Mouse (Mus musculus) kidney, adult 2 months (tissue): ENCODE results near the gene Klhdc8a. TPM values are rescaled to one million over a fixed set of nuclear protein-coding genes. Genes with fewer than 3 reads are reported as not detected.
"Not testable (repeated sequence)": the region's sequence is repeated elsewhere in the genome, so short reads cannot be mapped to it uniquely, and the experiment has no call there.

Source experiments
- DNase-seq: peaks from one replicate; pipeline ENCODE4 v3.0.0; 2021
- H3K27ac ChIP-seq: fragments of 200-500 bp; 2 replicates; pipeline ENCODE4 v1.5.1; 2012; ENCODE audit warnings: low read depth, low read length, control low read depth, inconsistent platforms; ENCODE audit not compliant: insufficient read depth
- H3K27me3 ChIP-seq: fragments of 200-500 bp; replicated peaks from 2 replicates; pipeline ENCODE4 v1.6.1; 2012; ENCODE audit warnings: mild to moderate bottlenecking, moderate library complexity, low read length, inconsistent platforms; ENCODE audit not compliant: control insufficient read depth, insufficient read depth
- H3K36me3 ChIP-seq: fragments of 200-500 bp; 2 replicates; pipeline ENCODE4 v1.6.1; 2012; ENCODE audit warnings: mild to moderate bottlenecking, moderate library complexity, low read length, inconsistent platforms; ENCODE audit not compliant: control insufficient read depth, insufficient read depth
- H3K4me1 ChIP-seq: fragments of 200-500 bp; 2 replicates; pipeline ENCODE4 v1.6.1; 2011; ENCODE audit warnings: low read length; ENCODE audit not compliant: control insufficient read depth, insufficient read depth
- H3K4me3 ChIP-seq: fragments of 200-500 bp; 2 replicates; pipeline ENCODE4 v1.5.1; 2011; ENCODE audit warnings: mild to moderate bottlenecking, low read depth, low read length, control low read depth; ENCODE audit not compliant: insufficient read depth
- CTCF ChIP-seq: fragments of 200-500 bp; conservative IDR thresholded peaks from 2 replicates; pipeline ENCODE4 v1.5.1; 2011; ENCODE audit warnings: low read depth, mild to moderate bottlenecking, control low read depth, low read length, moderate library complexity, mixed read lengths; ENCODE audit not compliant: insufficient read depth, insufficient read length
- POLR2A ChIP-seq: fragments of 200-500 bp; IDR thresholded peaks from one replicate; pipeline ENCODE4 v1.6.1; 2011; ENCODE audit warnings: low read depth, low read length, control low read depth
- WGBS: fragments of 180-500 bp; shearing (Covaris S2); methylation state at CpG from one replicate; pipeline ENCODE4 v1.1.7; 2018; 5-methylcytosine and 5-hydroxymethylcytosine counted together
- polyA plus RNA-seq: library from polyadenylated mRNA; depleted of rRNA; stranded (reverse); fragments of >200 nt; gene quantifications from 2 replicates; pipeline ENCODE4 v1.2.3, GENCODE M21; 2012

Klhdc8a gene
- polyA plus RNA-seq, 1 experiment, result 15.7 TPM

DNA sequence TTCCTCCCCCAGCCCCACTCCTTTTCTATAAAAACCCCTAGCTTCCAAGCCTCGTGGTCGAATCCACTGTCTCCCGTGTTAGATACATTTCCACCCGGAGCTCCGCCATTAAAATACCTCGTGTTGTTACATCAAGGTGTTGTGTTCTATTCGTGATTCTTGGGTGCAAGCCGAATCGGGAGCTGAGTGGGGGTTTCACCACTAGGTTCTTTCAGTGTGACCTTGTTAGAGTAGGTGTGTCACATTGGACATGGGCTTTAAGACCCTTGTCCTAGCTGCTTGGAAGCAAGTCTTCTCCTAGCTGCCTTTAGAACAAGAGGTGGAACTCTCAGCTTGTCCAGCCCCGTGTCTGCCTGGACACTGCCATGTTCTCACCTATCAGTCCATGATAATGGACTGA, 32.5 kb upstream of the Klhdc8a start:
- 78% methylated on average over 10 of the region's 10 CpGs for WGBS
- Histone ChIP-seq H3K27ac (no peak overlapping the region), H3K4me3 (no peak overlapping the region), H3K4me1 (peaks cover 7% of the 10 kb centered on the region; the same call in 1 of the 2 replicates), H3K36me3 (no peaks in the 10 kb centered on the region), H3K27me3 (no peaks in the 10 kb centered on the region)
- TF ChIP-seq CTCF, result no peak
- TF ChIP-seq POLR2A, result no peak
- DNase-seq, result no peak

- 23% methylated on average over 8 of the region's 8 CpGs for WGBS
- peak; percentile 65 for DNase-seq
- no peak overlapping the region for H3K4me3 ChIP-seq
- peak overlapping the region; percentile 46; the same call in 1 of the 2 replicates for H3K27ac ChIP-seq
- no peak for TF ChIP-seq CTCF
- TF ChIP-seq POLR2A, result no peak
- H3K27me3 ChIP-seq, result no peaks in the 10 kb centered on the region
- H3K4me1 ChIP-seq, result peaks cover 7% of the 10 kb centered on the region; the same call in 1 of the 2 replicates
- no peaks in the 10 kb centered on the region for H3K36me3 ChIP-seq
Measured at GRCm38 (mm10) chr1:132266791-132267557, 31.5 kb upstream of the Klhdc8a start.

GRCm38 (mm10) chr1:132267959-132268358, 30.5 kb upstream of the Klhdc8a start:
- H3K27ac ChIP-seq, result peak overlapping the region; percentile 46; the same call in 1 of the 2 replicates
- TF ChIP-seq CTCF, result no peak
- no peak for TF ChIP-seq POLR2A
- 83% methylated on average over 2 of the region's 2 CpGs for WGBS

GRCm38 (mm10) chr1:132268418-132269060, 29.9 kb upstream of the Klhdc8a start:
- WGBS, result 66% methylated on average over 7 of the region's 7 CpGs
- no peak for DNase-seq
- TF ChIP-seq CTCF (no peak), POLR2A (no peak)

More at GRCm38 (mm10) chr1:132267959-132268358, 30.5 kb upstream of the Klhdc8a start:
- no peak overlapping the region for H3K4me3 ChIP-seq
- H3K27me3 ChIP-seq, result no peaks in the 10 kb centered on the region
- peaks cover 7% of the 10 kb centered on the region; the same call in 1 of the 2 replicates for H3K4me1 ChIP-seq
- H3K36me3 ChIP-seq, result no peaks in the 10 kb centered on the region
- no peak for DNase-seq

DNA sequence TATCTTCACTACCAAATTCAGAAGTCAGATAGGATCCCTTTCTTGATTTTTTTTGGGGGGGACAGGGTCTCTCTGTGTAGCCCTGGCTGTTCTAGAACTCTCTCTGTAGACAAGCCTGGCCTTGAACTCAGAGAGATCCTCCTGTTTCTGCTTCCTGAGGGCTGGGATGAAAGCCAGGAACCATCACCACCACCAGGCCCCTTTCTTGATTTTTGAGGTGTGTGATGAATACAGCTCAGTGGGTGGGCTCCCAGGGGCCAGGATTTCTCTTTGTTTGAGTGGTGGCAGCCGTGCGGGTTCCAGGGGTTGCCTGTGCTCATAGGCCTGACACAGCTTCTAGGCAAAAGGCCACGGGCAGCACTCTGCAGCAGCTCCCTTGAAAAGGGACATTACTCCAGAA, 27.2 kb upstream of the Klhdc8a start:
- DNase-seq, result no peak
- no peak for TF ChIP-seq POLR2A
- TF ChIP-seq CTCF, result no peak
- Histone ChIP-seq H3K27me3 (no peaks in the 10 kb centered on the region), H3K27ac (no peak overlapping the region), H3K4me3 (no peak overlapping the region), H3K36me3 (no peaks in the 10 kb centered on the region), H3K4me1 (peaks cover 7% of the 10 kb centered on the region; the same call in 1 of the 2 replicates)
- WGBS, result 98% methylated on average over 3 of the region's 3 CpGs

More at GRCm38 (mm10) chr1:132268418-132269060, 29.9 kb upstream of the Klhdc8a start:
- Histone ChIP-seq H3K27me3 (no peaks in the 10 kb centered on the region), H3K4me1 (peaks cover 7% of the 10 kb centered on the region; the same call in 1 of the 2 replicates), H3K36me3 (no peaks in the 10 kb centered on the region), H3K4me3 (no peak overlapping the region), H3K27ac (no peak overlapping the region)

- H3K36me3 ChIP-seq, result no peaks in the 10 kb centered on the region
- H3K4me3 ChIP-seq, result no peak overlapping the region
- WGBS, result 78% methylated on average over 3 of the region's 3 CpGs
- no peak for DNase-seq
- no peak overlapping the region for H3K27ac ChIP-seq
- no peaks in the 10 kb centered on the region for H3K27me3 ChIP-seq
- H3K4me1 ChIP-seq, result no peaks in the 10 kb centered on the region
- no peak for TF ChIP-seq CTCF
- no peak for TF ChIP-seq POLR2A
Measured at GRCm38 (mm10) chr1:132276694-132277093, 21.7 kb upstream of the Klhdc8a start.

DNA sequence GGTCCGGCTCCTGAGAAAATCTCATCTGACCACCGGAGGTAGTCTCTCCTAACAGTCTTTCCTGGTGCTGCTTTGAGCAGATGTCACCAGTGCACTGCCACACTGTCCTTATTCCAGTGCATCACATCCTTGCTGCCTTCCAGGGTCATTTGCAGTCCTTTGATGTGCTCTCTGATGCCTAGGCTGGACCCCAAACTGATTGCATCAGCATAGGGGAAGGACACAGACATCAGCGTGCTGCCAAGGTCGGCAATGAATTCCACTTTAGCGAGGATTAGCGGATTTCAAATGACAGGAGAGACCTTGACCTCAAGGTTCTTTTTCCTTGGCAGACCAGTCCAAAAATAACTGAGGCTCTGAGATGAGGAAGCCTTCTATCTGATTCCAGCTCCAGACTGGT, 21.3 kb upstream of the Klhdc8a start:
- H3K4me1 ChIP-seq, result no peaks in the 10 kb centered on the region
- H3K27ac ChIP-seq, result no peak overlapping the region
- TF ChIP-seq POLR2A (no peak), CTCF (no peak)
- no peak overlapping the region for H3K4me3 ChIP-seq
- no peaks in the 10 kb centered on the region for H3K27me3 ChIP-seq
- WGBS, result 47% methylated on average over 6 of the region's 6 CpGs
- DNase-seq, result no peak
- no peaks in the 10 kb centered on the region for H3K36me3 ChIP-seq

GRCm38 (mm10) chr1:132280636-132281035, 17.8 kb upstream of the Klhdc8a start:
- not testable (repeated sequence) for H3K4me1 ChIP-seq, H3K36me3 ChIP-seq
- 71% methylated on average over 6 of the region's 6 CpGs for WGBS

More at GRCm38 (mm10) chr1:132280636-132281035, 17.8 kb upstream of the Klhdc8a start:
- H3K27me3 ChIP-seq, DNase-seq, H3K27ac ChIP-seq, H3K4me3 ChIP-seq: not testable (repeated sequence)
